In genomic region chr17:44599856-44600255, GRCm38 (mm10) we compare ENCODE assay signal across 25 mouse cellular contexts.
DNase-seq lines count a peak whose midpoint lies in the region; ATAC-seq and TF ChIP-seq lines count a peak whose summit lies in the region.
"Had no signal": no experiment of that assay in that cellular context is flagged by ENCODE, and none has a peak within 500 bp of the region (broad histone marks: within the 10 kb centered on the region; RNA-seq: fewer than 3 reads in every experiment).

No protein-coding gene starts in this region.

- peak; percentile 57 for ATAC-seq in Patski
- ATAC-seq: forebrain, embryonic 14.5 days; hindbrain, postnatal 0 days; intestine, embryonic 15.5 days had no signal

- in situ Hi-C loops in Patski (cut with MboI; ENCODE audit: low pct_unique_long_range_greater_than_20kb): no loop called here

- no peak overlapping the region for H3K4me3 ChIP-seq in heart, adult 2 months
- H3K4me3 ChIP-seq in myocyte: no peak overlapping the region
- H3K4me3 ChIP-seq: embryonic facial prominence, embryonic 12.5 days; erythroblast, embryonic 14.5 days; forebrain, embryonic 10.5 days; gastrocnemius, adult 2 months; heart, embryonic 10.5 days; hindbrain, embryonic 13.5 days; intestine, embryonic 15.5 days had no signal

- peak; percentile 70 for DNase-seq in heart, adult 11 months
- no peak for DNase-seq in heart, adult 2 months
- peak; percentile 79 for DNase-seq in 3T3-L1 (ENCODE audit: low read depth, low spot score)
- no peak for DNase-seq in Patski (ENCODE audit: low read depth, low spot score)
- DNase-seq in urinary bladder, postnatal 10 days (ENCODE audit: low spot score): no peak
- no peak for DNase-seq in layer of hippocampus, adult 8-10 months (ENCODE audit: low spot score in 2 of 2)
- DNase-seq: adrenal gland, postnatal 25 days; cerebellum, adult 11 months; cerebellum, adult 8-10 months; cerebellum, postnatal 14 days; embryo, embryonic 11 days; gastrocnemius, adult 2 months; gastrocnemius, postnatal 25 days; heart, postnatal 10 days; heart, postnatal 4 days had no signal

- CTCF ChIA-PET in Patski (lab: Charles Lee): interaction anchor here (1.1 kb wide), 1 partner anchor 11 kb away, joined by 3 read pairs; no protein-coding TSS in a partner anchor

- H3K4me2 ChIP-seq in myocyte (ENCODE audit: low read depth): peak overlapping the region; percentile 61
- H3K4me2 ChIP-seq: embryonic facial prominence, embryonic 12.5 days; hindbrain, embryonic 13.5 days; intestine, embryonic 15.5 days had no signal

- no peak overlapping the region for H3ac ChIP-seq in myocyte (ENCODE audit: control insufficient read depth, insufficient read length)

- H3K4me1 ChIP-seq in heart, adult 2 months (ENCODE audit: control insufficient read depth, insufficient read depth, low read length): peaks cover 1% of the 10 kb centered on the region; the same call in 1 of the 2 replicates
- H3K4me1 ChIP-seq: heart, embryonic 10.5 days had no signal

- POLR2A ChIA-PET in Patski (lab: Charles Lee): no interaction called here

- no peak for TF ChIP-seq EP300 in heart, adult 2 months (IDR thresholded peaks at IDR 0.05; ENCODE audit: insufficient read depth, low read depth, low read length)

- intact Hi-C loops in heart, adult 2 months (cut with DNase I): loop anchor here (10.0 kb wide), 1 partner anchor 135 kb away; no protein-coding TSS in a partner anchor

- no peaks in the 10 kb centered on the region for H3K27me3 ChIP-seq in heart, adult 2 months (ENCODE audit: control insufficient read depth, insufficient read depth, low read length)
- H3K27me3 ChIP-seq in Patski: no peaks in the 10 kb centered on the region
- no peaks in the 10 kb centered on the region for H3K27me3 ChIP-seq in myocyte (ENCODE audit: control insufficient read depth, insufficient read depth, insufficient read length)
- H3K27me3 ChIP-seq: embryonic facial prominence, embryonic 12.5 days; hindbrain, embryonic 13.5 days; intestine, embryonic 15.5 days had no signal

- no peaks in the 10 kb centered on the region for H3K36me3 ChIP-seq in heart, adult 2 months (ENCODE audit: control insufficient read depth, insufficient read depth, low read length)
- H3K36me3 ChIP-seq in myocyte (ENCODE audit: control insufficient read depth, insufficient read depth): no peaks in the 10 kb centered on the region
- H3K36me3 ChIP-seq: embryonic facial prominence, embryonic 12.5 days; forebrain, embryonic 10.5 days; G1E; heart, embryonic 10.5 days; hindbrain, embryonic 13.5 days; intestine, embryonic 15.5 days had no signal

- TF ChIP-seq POLR2A in heart, adult 2 months (IDR thresholded peaks at IDR 0.05; ENCODE audit: insufficient read depth, low read depth, low read length): no peak
- TF ChIP-seq POLR2A in myocyte (IDR thresholded peaks at IDR 0.05; ENCODE audit: insufficient read length, low read depth): no peak

- TF ChIP-seq CTCF in heart, adult 2 months (IDR thresholded peaks at IDR 0.05): no peak
- no peak for TF ChIP-seq CTCF in Patski (IDR thresholded peaks at IDR 0.05)

- H3K9ac ChIP-seq in heart, adult 2 months (ENCODE audit: low read depth, low read length): no peak overlapping the region
- H3K9ac ChIP-seq: embryonic facial prominence, embryonic 12.5 days; hindbrain, embryonic 13.5 days; intestine, embryonic 15.5 days had no signal

- 76% methylated on average over 1 of the region's 1 CpGs for WGBS in heart, adult 2 months

- no peaks in the 10 kb centered on the region for H3K79me2 ChIP-seq in heart, adult 2 months (replicated peaks; ENCODE audit: control insufficient read depth, insufficient read depth, low read length)
- no peaks in the 10 kb centered on the region for H3K79me2 ChIP-seq in myocyte (ENCODE audit: control insufficient read depth, insufficient read depth)

- H3K27ac ChIP-seq in heart, adult 2 months: no peak overlapping the region
- H3K27ac ChIP-seq: embryonic facial prominence, embryonic 12.5 days; forebrain, embryonic 10.5 days; heart, embryonic 10.5 days; hindbrain, embryonic 13.5 days; hindbrain, postnatal 0 days; intestine, embryonic 15.5 days had no signal

TF ChIP-seq in myocyte, 11 proteins besides CTCF, POLR2A, EP300 and RAD21:
- TF ChIP-seq REST (IDR thresholded peaks at IDR 0.05; ENCODE audit: insufficient read depth, insufficient read length): no peak
- TF ChIP-seq MAX (IDR thresholded peaks at IDR 0.05; ENCODE audit: low read depth): no peak
- TF ChIP-seq CEBPB (IDR thresholded peaks at IDR 0.05; ENCODE audit: insufficient read depth, poor library complexity, severe bottlenecking): no peak
- TF ChIP-seq POLR2AphosphoS2 (IDR thresholded peaks at IDR 0.05; ENCODE audit: insufficient read length, low read depth): no peak
- no peak for TF ChIP-seq TCF12 (IDR thresholded peaks at IDR 0.05; ENCODE audit: insufficient read depth, poor library complexity, severe bottlenecking)
- TF ChIP-seq MYOD1 (IDR thresholded peaks at IDR 0.05; ENCODE audit: control insufficient read depth in 1 of 3, insufficient read length in 2 of 3, low read depth in 2 of 3): no peak
- no peak for TF ChIP-seq SRF (IDR thresholded peaks at IDR 0.05; ENCODE audit: control insufficient read depth, insufficient read length, low read depth)
- no peak for TF ChIP-seq E2F4 (IDR thresholded peaks at IDR 0.05; ENCODE audit: insufficient read depth)
- no peak for TF ChIP-seq MYOG (IDR thresholded peaks at IDR 0.05; ENCODE audit: control insufficient read depth in 1 of 3, insufficient read depth in 1 of 3, insufficient read length in 2 of 3, low read depth in 2 of 3)
- TF ChIP-seq USF1 (IDR thresholded peaks at IDR 0.05; ENCODE audit: low read depth): no peak
- TF ChIP-seq TCF3 (IDR thresholded peaks at IDR 0.05; ENCODE audit: insufficient read length, low read depth): no peak

Comparison
In these comparisons a context has a peak if more than half of its experiments do, and no peak if none do; other contexts are left out.
1. DNase-seq: peak in heart, adult 11 months (single experiment) and 3T3-L1 (single experiment); none in heart, adult 2 months (0 of 2), Patski (single experiment), urinary bladder, postnatal 10 days (single experiment) and layer of hippocampus, adult 8-10 months (0 of 2).